Comparison of ENCODE assay signal across 18 mouse cellular contexts in genomic region chr17:88430719-88431118, GRCm38 (mm10). TPM values are rescaled to one million over a fixed set of nuclear protein-coding genes. Genes with fewer than 3 reads are reported as not detected.
DNase-seq lines count a peak whose midpoint lies in the region; ATAC-seq lines count a peak whose summit lies in the region.
"Had no signal": no experiment of that assay in that cellular context is flagged by ENCODE, and none has a peak within 500 bp of the region (broad histone marks: within the 10 kb centered on the region; RNA-seq: fewer than 3 reads in every experiment).

No protein-coding gene starts in this region.

- H3K4me2 ChIP-seq in midbrain, embryonic 11.5 days: no peak overlapping the region
- H3K4me2 ChIP-seq in liver, embryonic 12.5 days: peak overlapping the region; percentile 65
- H3K4me2 ChIP-seq: forebrain, embryonic 13.5 days; heart, embryonic 13.5 days; hindbrain, embryonic 13.5 days; midbrain, embryonic 12.5 days had no signal

- H3K27me3 ChIP-seq in midbrain, embryonic 11.5 days (ENCODE audit: control insufficient read depth, insufficient read depth, low read length): no peaks in the 10 kb centered on the region
- no peaks in the 10 kb centered on the region for H3K27me3 ChIP-seq in midbrain, embryonic 10.5 days (ENCODE audit: low read depth, poor library complexity, severe bottlenecking)
- no peaks in the 10 kb centered on the region for H3K27me3 ChIP-seq in liver, embryonic 12.5 days (replicated peaks)
- H3K27me3 ChIP-seq: forebrain, embryonic 13.5 days; heart, embryonic 13.5 days; hindbrain, embryonic 13.5 days; midbrain, embryonic 12.5 days had no signal

- H3K9ac ChIP-seq in midbrain, embryonic 11.5 days (ENCODE audit: low read length): no peak overlapping the region
- 0 out of 2 replicates have a peak overlapping the region, but pooled peaks have one; percentile 52 for H3K9ac ChIP-seq in liver, embryonic 12.5 days
- H3K9ac ChIP-seq: forebrain, embryonic 13.5 days; heart, embryonic 13.5 days; hindbrain, embryonic 13.5 days; midbrain, embryonic 12.5 days had no signal

- no peaks in the 10 kb centered on the region for H3K4me1 ChIP-seq in midbrain, embryonic 11.5 days (ENCODE audit: control insufficient read depth, insufficient read depth, low read length)
- no peaks in the 10 kb centered on the region for H3K4me1 ChIP-seq in midbrain, embryonic 10.5 days
- H3K4me1 ChIP-seq in liver, embryonic 12.5 days: peaks cover 35% of the 10 kb centered on the region
- H3K4me1 ChIP-seq: forebrain, embryonic 13.5 days; heart, embryonic 13.5 days; hindbrain, embryonic 13.5 days; midbrain, embryonic 12.5 days had no signal

- H3K27ac ChIP-seq in midbrain, embryonic 11.5 days (ENCODE audit: low read depth, low read length): no peak overlapping the region
- H3K27ac ChIP-seq in midbrain, embryonic 10.5 days (replicated peaks): no peak overlapping the region
- H3K27ac ChIP-seq in liver, embryonic 12.5 days: peak overlapping the region; percentile 79
- H3K27ac ChIP-seq: forebrain, embryonic 13.5 days; heart, embryonic 13.5 days; hindbrain, embryonic 13.5 days; midbrain, embryonic 12.5 days had no signal

- 84% methylated on average over 2 of the region's 2 CpGs for WGBS in midbrain, embryonic 11.5 days
- 86% methylated on average over 2 of the region's 2 CpGs for WGBS in midbrain, embryonic 10.5 days
- WGBS in liver, embryonic 12.5 days (ENCODE audit: insufficient replicate concordance): 40% methylated on average over 2 of the region's 2 CpGs

- no peaks in the 10 kb centered on the region for H3K36me3 ChIP-seq in midbrain, embryonic 11.5 days (ENCODE audit: control insufficient read depth, insufficient read depth, low read length)
- H3K36me3 ChIP-seq in midbrain, embryonic 10.5 days: no peaks in the 10 kb centered on the region
- H3K36me3 ChIP-seq in liver, embryonic 12.5 days: no peaks in the 10 kb centered on the region
- H3K36me3 ChIP-seq: heart, embryonic 13.5 days; hindbrain, embryonic 13.5 days; midbrain, embryonic 12.5 days had no signal

- no peaks in the 10 kb centered on the region for H3K9me3 ChIP-seq in midbrain, embryonic 11.5 days (ENCODE audit: control insufficient read depth, low read length)
- H3K9me3 ChIP-seq in midbrain, embryonic 10.5 days (replicated peaks): no peaks in the 10 kb centered on the region
- no peaks in the 10 kb centered on the region for H3K9me3 ChIP-seq in liver, embryonic 12.5 days (replicated peaks)
- H3K9me3 ChIP-seq: forebrain, embryonic 13.5 days; heart, embryonic 13.5 days; hindbrain, embryonic 13.5 days; midbrain, embryonic 12.5 days had no signal

- DNase-seq in midbrain, embryonic 11.5 days (ENCODE audit: low spot score, missing footprints): peak; percentile 67
- DNase-seq in midbrain, embryonic 10.5 days (ENCODE audit: low spot score): no peak
- DNase-seq in urinary bladder, postnatal 14 days (ENCODE audit: low spot score): no peak
- no peak for DNase-seq in cerebellum, adult 9-10 months
- DNase-seq in kidney, postnatal 14 days: no peak
- DNase-seq: cerebellum, postnatal 14 days; gastrocnemius, postnatal 14 days; heart, adult 18-20 months; kidney, adult 11 months; kidney, postnatal 25 days; lung, adult 2 months had no signal

- H3K4me3 ChIP-seq in midbrain, embryonic 11.5 days (ENCODE audit: low read depth, low read length): no peak overlapping the region
- no peak overlapping the region for H3K4me3 ChIP-seq in midbrain, embryonic 10.5 days
- no peak overlapping the region for H3K4me3 ChIP-seq in liver, embryonic 12.5 days
- H3K4me3 ChIP-seq: forebrain, embryonic 13.5 days; heart, embryonic 13.5 days; hindbrain, embryonic 13.5 days; midbrain, embryonic 12.5 days had no signal

- no peak for ATAC-seq in midbrain, embryonic 11.5 days (ENCODE audit: low FRiP score)
- ATAC-seq in common myeloid progenitor, adult 5-6 weeks (replicated peaks; ENCODE audit: low read depth, poor library complexity, severe bottlenecking): peak; percentile 67
- ATAC-seq in liver, embryonic 12.5 days: peak; percentile 99
- ATAC-seq in megakaryocyte progenitor cell, adult 5-6 weeks (replicated peaks; ENCODE audit: poor library complexity): peak; percentile 87
- ATAC-seq: forebrain, embryonic 13.5 days had no signal

RNA-seq across cellular contexts. Expression of gene Foxn2, which starts 9.8 kb away (rescaled TPM):
- 7.2 and 8.2 TPM in 2 replicates for polyA plus RNA-seq in midbrain, embryonic 11.5 days (2014; fragmentation: Nextera tagmentation; extraction: Ambion mirVana)
- polyA plus RNA-seq in midbrain, embryonic 10.5 days (2016; fragmentation: Nextera tagmentation; extraction: Ambion mirVana): 12.3 and 12.5 TPM in 2 replicates
- 43.5 and 46.0 TPM in 2 replicates for total RNA-seq in common myeloid progenitor, adult 5-6 weeks (2017)
- 17.5 and 18.5 TPM in 2 replicates for polyA plus RNA-seq in liver, embryonic 12.5 days (2016; fragmentation: Nextera tagmentation; extraction: Ambion mirVana)
- 36.1 and 38.4 TPM in 2 replicates for total RNA-seq in megakaryocyte progenitor cell, adult 5-6 weeks (2015)
- total RNA-seq in megakaryocyte progenitor cell, adult 5-6 weeks (2017): 47.7 and 50.8 TPM in 2 replicates
